Mouse (Mus musculus) bone marrow, adult 2 months (tissue): ENCODE measurements around the gene Naa35.

ENCODE experiments used
- CTCF ChIP-seq: fragments of 200-500 bp; IDR thresholded peaks from 2 replicates; pipeline ENCODE4 v1.5.1; 2011; ENCODE audit warnings: low read length, control low read depth; ENCODE audit not compliant: control insufficient read depth, insufficient read depth
- POLR2A ChIP-seq: fragments of 200-500 bp; IDR thresholded peaks from 2 replicates; pipeline ENCODE4 v1.6.1; 2011; ENCODE audit warnings: low read depth, mild to moderate bottlenecking, control low read depth, low read length, borderline replicate concordance; ENCODE audit not compliant: control insufficient read depth

- no peak for TF ChIP-seq CTCF
- no peak for TF ChIP-seq POLR2A
Measured at GRCm38 (mm10) chr13:59590691-59591090, 5.6 kb downstream of the Naa35 start.
